Mouse (Mus musculus) liver, embryonic 13.5 days (tissue): Measurements from ENCODE around the gene Set. TPM values are rescaled to one million over a fixed set of nuclear protein-coding genes. Genes with fewer than 3 reads are reported as not detected.
A peak's percentile ranks its signal among the peaks of the same experiment; 100 is the strongest.
"Not testable (repeated sequence)": the region's sequence is repeated elsewhere in the genome, so short reads cannot be mapped to it uniquely, and the experiment has no call there.

Source experiments
- ATAC-seq: fragments of 200-750 bp; cut with Nextera tagmentation; 2 replicates; pipeline ENCODE4 v1.8.0; 2017; ENCODE audit warnings: low read depth, mild to moderate bottlenecking, moderate number of reproducible peaks, moderate library complexity
- DNase-seq: peaks from one replicate; pipeline ENCODE4 v3.0.0; 2022
- H3K27ac ChIP-seq: fragments of 300-500 bp; sonication (generic); 2 replicates; pipeline ENCODE4 v1.5.1; 2015; ENCODE audit warnings: moderate library complexity, mild to moderate bottlenecking, inconsistent platforms
- H3K27me3 ChIP-seq: fragments of 300-500 bp; sonication (generic); 2 replicates; pipeline ENCODE4 v1.6.1; 2015; ENCODE audit warnings: mild to moderate bottlenecking, inconsistent platforms
- H3K36me3 ChIP-seq: fragments of 300-500 bp; sonication (generic); 2 replicates; pipeline ENCODE4 v1.6.1; 2015; ENCODE audit warnings: mild to moderate bottlenecking, inconsistent platforms
- H3K4me1 ChIP-seq: fragments of 300-500 bp; sonication (generic); replicated peaks from 2 replicates; pipeline ENCODE4 v1.6.1; 2015; ENCODE audit warnings: inconsistent platforms
- H3K4me2 ChIP-seq: fragments of 300-500 bp; sonication (generic); 2 replicates; pipeline ENCODE4 v1.6.1; 2015; ENCODE audit warnings: inconsistent platforms, mild to moderate bottlenecking, moderate library complexity
- H3K4me3 ChIP-seq: fragments of 300-500 bp; sonication (generic); replicated peaks from 2 replicates; pipeline ENCODE4 v1.5.1; 2015; ENCODE audit warnings: mild to moderate bottlenecking, inconsistent platforms
- H3K9ac ChIP-seq: fragments of 300-500 bp; sonication (generic); 2 replicates; pipeline ENCODE4 v1.6.1; 2015; ENCODE audit warnings: mild to moderate bottlenecking, inconsistent platforms
- H3K9me3 ChIP-seq: fragments of 300-500 bp; sonication (generic); replicated peaks from 2 replicates; pipeline ENCODE4 v1.6.1; 2016; ENCODE audit warnings: inconsistent platforms
- WGBS: fragments of 180-500 bp; shearing (Covaris S2); methylation state at CpG from one replicate; pipeline ENCODE4 v1.1.7; 2015; ENCODE audit not compliant: insufficient replicate concordance; 5-methylcytosine and 5-hydroxymethylcytosine counted together
- polyA plus RNA-seq: library from polyadenylated mRNA; unstranded; fragments of >200 nt; fragmentation: Nextera tagmentation; extraction: Ambion mirVana; gene quantifications from 2 replicates; pipeline ENCODE4 v1.2.1, GENCODE M21; 2015

The Set gene
- polyA plus RNA-seq, 1 experiment from 2014 or later = 317 TPM

GRCm38 (mm10) chr2:30042445-30042844, 14.7 kb upstream of the Set start:
- Histone ChIP-seq H3K36me3 (peaks cover 5% of the 10 kb centered on the region; the same call in 1 of the 2 replicates), H3K4me3 (no peak overlapping the region), H3K27me3 (no peaks in the 10 kb centered on the region), H3K9ac (no peak overlapping the region), H3K4me2 (no peak overlapping the region), H3K9me3 (no peaks in the 10 kb centered on the region), H3K27ac (no peak overlapping the region), H3K4me1 (peaks cover 10% of the 10 kb centered on the region)
- ATAC-seq (peak; percentile 48; the same call in 1 of the 2 replicates), DNase-seq (peak; percentile 59)
- 7% methylated on average over 4 of the region's 4 CpGs for WGBS

DNA sequence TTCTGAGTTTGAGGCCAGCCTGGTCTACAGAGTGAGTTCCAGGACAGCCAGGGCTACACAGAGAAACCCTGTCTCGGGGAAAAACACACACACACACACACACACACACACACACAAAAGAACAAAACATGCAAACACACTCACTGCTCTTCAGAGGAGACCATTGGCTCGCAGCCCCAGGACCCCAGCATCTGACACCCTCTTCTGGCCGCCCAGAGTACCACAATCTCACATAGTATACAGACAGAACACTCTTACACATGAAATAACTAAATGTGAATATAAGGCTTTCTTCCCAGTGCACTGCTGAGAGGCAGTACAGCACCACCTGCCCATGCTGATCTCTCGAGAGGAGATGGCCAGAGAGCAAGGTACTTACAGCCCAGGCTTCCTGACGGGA, 12.6 kb upstream of the Set start:
- peaks cover 24% of the 10 kb centered on the region for H3K4me1 ChIP-seq
- WGBS = 74% methylated on average over 5 of the region's 5 CpGs
- no peak for DNase-seq
- no peaks in the 10 kb centered on the region for H3K27me3 ChIP-seq
- no peaks in the 10 kb centered on the region; the same call in 1 of the 2 replicates for H3K36me3 ChIP-seq
- no peak overlapping the region for H3K9ac ChIP-seq
- no peaks in the 10 kb centered on the region for H3K9me3 ChIP-seq
- no peak for ATAC-seq
- H3K27ac ChIP-seq = no peak overlapping the region
- H3K4me2 ChIP-seq = no peak overlapping the region
- H3K4me3 ChIP-seq = no peak overlapping the region

GRCm38 (mm10) chr2:30047127-30047526, 10.1 kb upstream of the Set start:
- 86% methylated on average over 6 of the region's 6 CpGs for WGBS
- Histone ChIP-seq H3K4me1 (peaks cover 31% of the 10 kb centered on the region), H3K27ac (no peak overlapping the region), H3K9ac (no peak overlapping the region), H3K9me3 (no peaks in the 10 kb centered on the region), H3K27me3 (no peaks in the 10 kb centered on the region), H3K4me3 (no peak overlapping the region), H3K36me3 (no peaks in the 10 kb centered on the region; the same call in 1 of the 2 replicates), H3K4me2 (peak overlapping the region; percentile 80; the same call in 1 of the 2 replicates)
- no peak for ATAC-seq
- no peak for DNase-seq

DNA sequence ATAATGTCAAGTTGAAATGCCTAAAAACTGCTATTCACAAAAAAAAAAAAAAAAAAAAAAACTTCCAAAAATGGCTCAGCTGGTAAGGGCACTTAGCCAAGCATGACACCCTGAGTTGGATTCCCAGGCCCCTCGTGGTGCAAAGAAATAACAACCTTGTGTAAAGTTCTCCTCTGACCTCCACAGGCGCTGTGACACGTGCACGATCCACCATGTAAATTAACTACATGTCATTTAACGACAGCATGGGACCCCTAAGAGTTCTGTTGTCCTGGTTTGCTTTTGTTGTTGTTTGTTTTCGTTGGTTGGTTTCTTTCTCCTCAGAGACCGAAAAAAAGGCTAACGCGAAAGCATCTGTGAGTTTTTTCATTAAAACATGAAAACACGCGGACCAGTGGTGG, 9.1 kb upstream of the Set start:
- Histone ChIP-seq H3K27me3 (no peaks in the 10 kb centered on the region), H3K27ac (peak overlapping the region; percentile 84), H3K4me2 (peak overlapping the region; percentile 80), H3K9me3 (no peaks in the 10 kb centered on the region), H3K9ac (peak overlapping the region; percentile 79), H3K4me3 (peak overlapping the region; percentile 72), H3K36me3 (no peaks in the 10 kb centered on the region; the same call in 1 of the 2 replicates), H3K4me1 (peaks cover 22% of the 10 kb centered on the region)
- no peak for DNase-seq
- no peak for ATAC-seq
- WGBS = 30% methylated on average over 11 of the region's 11 CpGs

GRCm38 (mm10) chr2:30048699-30049388, 8.3 kb upstream of the Set start, which contains the start of gene Wdr34:
TSS of gene Wdr34 (minus strand) at chr2:30048881.
- under 1% methylated on average over 54 of the region's 54 CpGs for WGBS
- ATAC-seq (peak; percentile 94), DNase-seq (peak; percentile 98)

GRCm38 (mm10) chr2:30049831-30050230, 7.3 kb upstream of the Set start:
- no peak overlapping the region for H3K9ac ChIP-seq
- peak overlapping the region; percentile 89 for H3K27ac ChIP-seq
- WGBS = 22% methylated on average over 3 of the region's 3 CpGs
- ATAC-seq (no peak), DNase-seq (no peak)
- peaks cover 22% of the 10 kb centered on the region for H3K4me1 ChIP-seq
- no peaks in the 10 kb centered on the region; the same call in 1 of the 2 replicates for H3K36me3 ChIP-seq
- H3K4me2 ChIP-seq = peak overlapping the region; percentile 80; the same call in 1 of the 2 replicates
- H3K4me3 ChIP-seq = no peak overlapping the region
- no peaks in the 10 kb centered on the region for H3K9me3 ChIP-seq
- no peaks in the 10 kb centered on the region for H3K27me3 ChIP-seq

More at GRCm38 (mm10) chr2:30048699-30049388, 8.3 kb upstream of the Set start, which contains the start of gene Wdr34:
- no peaks in the 10 kb centered on the region for H3K27me3 ChIP-seq
- peak within 1 kb of the TSS; percentile 72 for H3K4me3 ChIP-seq
- H3K9me3 ChIP-seq = no peaks in the 10 kb centered on the region
- no peaks in the 10 kb centered on the region; the same call in 1 of the 2 replicates for H3K36me3 ChIP-seq
- peak within 1 kb of the TSS; percentile 79 for H3K9ac ChIP-seq
- peak within 1 kb of the TSS; percentile 80 for H3K4me2 ChIP-seq
- H3K4me1 ChIP-seq = peaks cover 22% of the 10 kb centered on the region
- H3K27ac ChIP-seq = peak within 1 kb of the TSS; percentile 89

DNA sequence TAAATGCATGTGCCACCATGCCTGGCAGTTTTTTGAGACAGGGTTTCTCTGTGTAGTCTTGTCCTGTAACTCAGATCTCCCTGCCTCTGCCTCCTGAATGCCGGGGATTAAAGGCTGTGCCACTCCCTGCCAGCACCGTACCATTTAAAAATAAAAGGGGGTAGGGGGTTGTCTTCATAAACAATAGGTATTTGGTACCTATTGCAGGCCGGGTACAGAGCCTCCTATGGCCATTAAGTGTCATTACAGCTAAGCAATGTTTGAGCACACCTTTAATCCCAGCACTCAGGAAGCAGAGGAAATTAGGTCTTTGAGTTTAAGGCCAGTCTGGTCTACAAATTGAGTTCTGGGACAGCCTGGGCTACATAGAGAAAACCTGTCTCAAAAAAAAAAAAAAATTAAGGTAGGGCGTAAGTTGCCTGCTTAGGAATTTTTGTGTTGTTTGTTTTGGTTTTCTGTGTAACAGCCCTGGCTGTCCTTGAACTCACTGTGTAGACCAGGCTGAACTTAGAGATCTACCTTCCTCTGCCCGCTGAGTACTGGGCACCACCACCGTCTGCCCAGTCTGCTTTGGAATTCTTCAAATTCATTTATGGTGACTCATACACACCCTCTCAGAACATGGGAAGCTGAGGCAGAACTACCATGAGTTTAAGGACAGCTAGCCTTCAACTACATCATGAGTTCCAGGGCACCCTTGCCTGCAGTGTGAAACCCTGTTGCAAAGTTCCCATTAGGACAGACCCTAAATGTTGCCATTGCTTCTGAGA, 5.0 kb upstream of the Set start:
- no peak overlapping the region for H3K9ac ChIP-seq
- ATAC-seq = no peak
- no peaks in the 10 kb centered on the region for H3K36me3 ChIP-seq
- H3K4me3 ChIP-seq = no peak overlapping the region
- no peak overlapping the region for H3K27ac ChIP-seq
- no peak overlapping the region for H3K4me2 ChIP-seq
- H3K27me3 ChIP-seq = no peaks in the 10 kb centered on the region
- no peak for DNase-seq
- peaks cover 24% of the 10 kb centered on the region for H3K4me1 ChIP-seq
- H3K9me3 ChIP-seq = no peaks in the 10 kb centered on the region
- WGBS = 36% methylated on average over 6 of the region's 6 CpGs

- H3K4me1 ChIP-seq, H3K4me3 ChIP-seq, H3K9ac ChIP-seq, H3K4me2 ChIP-seq, ATAC-seq, H3K27ac ChIP-seq, H3K9me3 ChIP-seq, DNase-seq, H3K36me3 ChIP-seq, H3K27me3 ChIP-seq: not testable (repeated sequence)
- WGBS = 82% methylated on average over 3 of the region's 3 CpGs
These were observed 1.9 kb upstream of the Set start for GRCm38 (mm10) chr2:30055310-30055709.

GRCm38 (mm10) chr2:30056736-30057135, 442 bp upstream of the Set start:
- Histone ChIP-seq H3K4me1 (peaks cover 19% of the 10 kb centered on the region), H3K36me3 (no peaks in the 10 kb centered on the region), H3K4me2 (no peak overlapping the region), H3K27ac (no peak overlapping the region), H3K9ac (no peak overlapping the region), H3K4me3 (no peak overlapping the region), H3K9me3 (no peaks in the 10 kb centered on the region), H3K27me3 (no peaks in the 10 kb centered on the region)
- ATAC-seq (no peak), DNase-seq (no peak)
- 78% methylated on average over 3 of the region's 3 CpGs for WGBS

DNA sequence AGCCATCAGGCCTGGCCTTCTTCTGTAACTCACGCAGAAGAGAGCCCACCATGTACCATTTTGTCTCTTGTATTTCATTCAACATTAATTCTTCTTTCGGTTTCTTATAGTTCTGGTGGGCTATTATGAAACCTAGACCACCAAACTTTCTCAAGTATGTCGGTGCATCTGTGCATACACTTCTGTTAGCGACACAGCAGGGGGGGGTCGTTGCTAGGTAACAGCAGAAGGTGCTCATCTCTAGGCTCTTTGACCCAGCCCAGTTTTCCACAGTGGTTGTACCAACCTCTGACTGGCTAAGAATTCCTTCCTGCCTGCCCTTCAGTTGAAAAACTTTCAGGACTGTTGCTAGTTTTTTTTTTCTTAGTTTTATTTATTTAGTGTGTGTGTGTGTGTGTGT, 1.2 kb downstream of the Set start:
- no peaks in the 10 kb centered on the region for H3K36me3 ChIP-seq
- peaks cover 32% of the 10 kb centered on the region for H3K4me1 ChIP-seq
- H3K27me3 ChIP-seq = no peaks in the 10 kb centered on the region
- H3K9me3 ChIP-seq = no peaks in the 10 kb centered on the region
- DNase-seq (no peak), ATAC-seq (no peak)
- H3K9ac ChIP-seq = no peak overlapping the region
- no peak overlapping the region for H3K4me2 ChIP-seq
- H3K27ac ChIP-seq = no peak overlapping the region
- 73% methylated on average over 5 of the region's 5 CpGs for WGBS
- no peak overlapping the region for H3K4me3 ChIP-seq
